Comparison of ENCODE assay signal across 7 mouse cellular contexts in the genomic region with DNA sequence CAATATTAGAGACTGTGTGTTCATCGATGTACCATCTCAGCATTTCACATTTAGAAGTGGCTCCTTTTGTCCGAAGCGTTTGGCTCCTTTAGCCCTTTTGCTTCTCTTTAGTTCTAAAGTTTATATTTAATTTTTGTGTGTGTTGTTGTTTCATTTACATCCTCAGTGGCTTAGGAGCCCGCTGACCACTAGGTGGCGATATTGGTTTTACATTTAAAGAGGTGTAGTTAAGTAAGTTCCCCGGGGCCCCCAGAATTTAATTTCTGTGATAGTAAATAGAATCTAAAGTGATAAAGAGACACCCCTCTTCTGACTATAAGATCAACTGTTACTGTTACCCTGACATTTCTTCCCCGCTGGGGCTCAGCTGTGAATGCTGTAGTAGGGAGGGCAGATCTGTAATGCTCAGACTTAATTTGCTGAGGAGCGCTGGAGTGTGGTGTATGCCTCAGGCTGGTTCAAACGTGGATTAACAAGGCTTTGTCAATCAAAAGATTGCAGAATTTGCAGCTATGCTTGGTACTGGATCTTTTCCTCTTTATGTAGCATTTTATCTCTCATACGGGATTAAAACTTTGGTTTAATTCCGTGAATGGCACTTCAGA. TPM values are rescaled to one million over a fixed set of nuclear protein-coding genes. Genes with fewer than 3 reads are reported as not detected.
A peak's percentile ranks its signal among the peaks of the same experiment; 100 is the strongest.
DNase-seq lines count a peak whose midpoint lies in the region; TF ChIP-seq lines count a peak whose summit lies in the region.

No protein-coding gene starts in this region.

- in situ Hi-C loops in CH12.LX (cut with MboI; ENCODE audit: low pct_ligation_motif_present, low pct_unique_long_range_greater_than_20kb, low sequenced_read_pairs): no loop called here

- H3K79me2 ChIP-seq in CH12.LX (replicated peaks; ENCODE audit: control insufficient read depth, extremely low read depth, insufficient read depth, poor library complexity, severe bottlenecking): no peaks in the 10 kb centered on the region
- no peaks in the 10 kb centered on the region for H3K79me2 ChIP-seq in heart, adult 2 months (replicated peaks; ENCODE audit: control insufficient read depth, insufficient read depth, low read length)

- peaks cover 33% of the 10 kb centered on the region for H3K9me3 ChIP-seq in CH12.LX (replicated peaks; ENCODE audit: low read length)

- no peaks in the 10 kb centered on the region for H3K36me3 ChIP-seq in CH12.LX (replicated peaks in 1 of 2; ENCODE audit: control insufficient read depth in 1 of 2, insufficient read depth in 1 of 2, low read length in 1 of 2)
- H3K36me3 ChIP-seq in heart, adult 2 months (ENCODE audit: control insufficient read depth, insufficient read depth, low read length): no peaks in the 10 kb centered on the region

- no peak for TF ChIP-seq POLR2A in CH12.LX (IDR thresholded peaks at IDR 0.05; ENCODE audit: low read depth, low read length)
- TF ChIP-seq POLR2A in heart, adult 2 months (IDR thresholded peaks at IDR 0.05; ENCODE audit: insufficient read depth, low read depth, low read length): no peak

- dilution Hi-C loops in CH12.LX (cut with MboI; ENCODE audit: extremely low pct_ligation_motif_present, extremely low pct_unique_long_range_greater_than_20kb, low sequenced_read_pairs): no loop called here

- no peak overlapping the region for H3K4me3 ChIP-seq in CH12.LX (replicated peaks in 1 of 3; ENCODE audit: low read depth in 2 of 3, low read length in 2 of 3, poor library complexity in 1 of 3)
- no peak overlapping the region; the same call in 1 of the 2 replicates for H3K4me3 ChIP-seq in heart, adult 2 months

- no peak overlapping the region for H3K27ac ChIP-seq in CH12.LX (ENCODE audit: insufficient read depth, low read depth)
- H3K27ac ChIP-seq in heart, adult 2 months: no peak overlapping the region

- TF ChIP-seq EP300 in CH12.LX (IDR thresholded peaks at IDR 0.05; ENCODE audit: low read length): no peak
- TF ChIP-seq EP300 in heart, adult 2 months (IDR thresholded peaks at IDR 0.05; ENCODE audit: insufficient read depth, low read depth, low read length): no peak

- DNase-seq in A20 (ENCODE audit: low read depth, low spot score) (peak; percentile 77), CH12.LX (ENCODE audit: extremely low read depth) (peak; percentile 33)
- peak; percentile 78 to 85 for DNase-seq in cerebellum, postnatal 10 days
- DNase-seq in heart, adult 2 months: peak; percentile 6 to 27
- DNase-seq in kidney, postnatal 14 days: peak; percentile 50
- peak; percentile 58 for DNase-seq in lung, postnatal 14 days
- peak; percentile 73 for DNase-seq in right cerebral cortex, postnatal 14 days

- TF ChIP-seq CTCF in CH12.LX (conservative IDR thresholded peaks at IDR 0.05 in 1 of 2, IDR thresholded peaks at IDR 0.05 in 1 of 2; ENCODE audit: low read depth in 2 of 2, low read length in 2 of 2): peak; percentile 25 to 30; a peak in 2 of 4 replicates
- peak; percentile 79 for TF ChIP-seq CTCF in heart, adult 2 months (IDR thresholded peaks at IDR 0.05)

- no peak overlapping the region for H3K4me2 ChIP-seq in CH12.LX (ENCODE audit: insufficient read depth, low read depth, poor library complexity, severe bottlenecking)

- H3K27me3 ChIP-seq in CH12.LX (replicated peaks): no peaks in the 10 kb centered on the region
- H3K27me3 ChIP-seq in heart, adult 2 months (ENCODE audit: control insufficient read depth, insufficient read depth, low read length): no peaks in the 10 kb centered on the region

- WGBS in heart, adult 2 months: 37% methylated on average over 11 of the region's 11 CpGs

- H3K4me1 ChIP-seq in CH12.LX (ENCODE audit: control insufficient read depth in 1 of 2, insufficient read depth in 2 of 2): no peaks in the 10 kb centered on the region
- H3K4me1 ChIP-seq in heart, adult 2 months (ENCODE audit: control insufficient read depth, insufficient read depth, low read length): no peaks in the 10 kb centered on the region

- H3K9ac ChIP-seq in CH12.LX (ENCODE audit: insufficient read depth, low read depth): no peak overlapping the region
- H3K9ac ChIP-seq in heart, adult 2 months (ENCODE audit: low read depth, low read length): no peak overlapping the region

- intact Hi-C loops in heart, adult 2 months (cut with DNase I): loop anchor here (2.0 to 10.0 kb wide), 2 partner anchors 142 to 312 kb away; no protein-coding TSS in a partner anchor

- TF ChIP-seq RAD21 in CH12.LX (IDR thresholded peaks at IDR 0.05; ENCODE audit: low read depth, low read length): peak; percentile 9

TF ChIP-seq in CH12.LX, 34 proteins besides CTCF, POLR2A, EP300 and RAD21:
- TF ChIP-seq BHLHE40 (IDR thresholded peaks at IDR 0.05; ENCODE audit: low read depth, low read length): no peak
- TF ChIP-seq PAX5 (IDR thresholded peaks at IDR 0.05; ENCODE audit: low read length): no peak
- TF ChIP-seq TBP (conservative IDR thresholded peaks at IDR 0.05; ENCODE audit: low read depth, low read length): no peak
- no peak for TF ChIP-seq MAZ (IDR thresholded peaks at IDR 0.05; ENCODE audit: low read depth, low read length)

RNA-seq across cellular contexts. Expression of a gene that starts 35.2 kb away (rescaled TPM):
- total RNA-seq in CH12.LX (2012; rRNA removed) (0.38 and 0.63 TPM in 2 replicates), CH12.LX (2014; rRNA removed) (0.90 and 1.3 TPM in 2 replicates)
- polyA plus RNA-seq in CH12.LX (2012; ENCODE audit: insufficient read length, low read depth): 0.55 and 2.1 TPM in 2 replicates
- total RNA-seq in heart, adult 2 months (2021): 1 to 10 TPM; 4.9 to 6.4 TPM
- polyA plus RNA-seq in heart, adult 2 months (2012; rRNA removed): 4.6 and 5.2 TPM in 2 replicates

Comparison
In these comparisons a context has a peak if more than half of its experiments do, and no peak if none do; other contexts are left out.
1. DNase-seq: peak in every context shown above with its lines; median percentile 82 in cerebellum, postnatal 10 days; 77 in A20; 73 in right cerebral cortex, postnatal 14 days; 58 in lung, postnatal 14 days; 50 in kidney, postnatal 14 days; 33 in CH12.LX; 16 in heart, adult 2 months.